8 mouse cellular contexts compared by ENCODE assay signal in the genomic region with DNA sequence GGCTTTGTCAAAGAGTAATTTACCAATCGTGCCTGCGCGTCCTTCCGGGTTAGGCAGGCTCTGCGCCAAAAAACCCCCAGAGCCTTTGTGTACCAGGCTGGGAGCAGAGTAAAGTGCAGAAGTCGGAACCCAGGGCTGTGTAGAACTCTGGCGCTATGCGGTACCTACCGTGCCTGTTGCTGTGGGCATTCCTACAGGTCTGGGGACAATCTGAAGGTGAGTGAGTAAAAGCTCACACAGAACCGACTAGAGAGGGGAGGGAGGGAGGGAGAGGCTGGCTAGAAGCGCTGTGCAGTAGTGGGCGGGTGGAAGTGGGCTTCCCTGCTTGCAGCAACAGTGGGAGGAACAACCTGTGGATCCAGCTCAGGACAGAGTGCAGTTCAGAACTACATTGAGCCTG. TPM values are rescaled to one million over a fixed set of nuclear protein-coding genes. Genes with fewer than 3 reads are reported as not detected.
DNase-seq lines count a peak whose midpoint lies in the region; ATAC-seq and TF ChIP-seq lines count a peak whose summit lies in the region.

No protein-coding gene starts in this region.

- TF ChIP-seq POLR2A in brain, embryonic 14.5 days (IDR thresholded peaks at IDR 0.05; ENCODE audit: borderline replicate concordance, extremely low read depth, insufficient read depth, insufficient read length, poor library complexity, severe bottlenecking), result no peak

- no peak for DNase-seq in heart, adult 18-20 months
- DNase-seq in brain, embryonic 14.5 days (ENCODE audit: low read depth), result peak; percentile 48
- DNase-seq in hindbrain, embryonic 14.5 days (ENCODE audit: low spot score), result no peak
- DNase-seq in lung, postnatal 4 days, result peak; percentile 16 to 41
- DNase-seq in stomach, postnatal 0 days (ENCODE audit: low spot score), result peak; percentile 23
- DNase-seq in right cerebral cortex, postnatal 4 days, result no peak
- DNase-seq in natural killer cell, adult 2 months (ENCODE audit: low spot score in 2 of 2), result no peak

- no peaks in the 10 kb centered on the region for H3K36me3 ChIP-seq in heart, embryonic 11.5 days (ENCODE audit: control insufficient read depth, insufficient read depth, low read length)
- no peaks in the 10 kb centered on the region for H3K36me3 ChIP-seq in hindbrain, embryonic 14.5 days (replicated peaks; ENCODE audit: control insufficient read depth, insufficient read depth)
- H3K36me3 ChIP-seq in stomach, postnatal 0 days (ENCODE audit: control insufficient read depth, insufficient read depth, low read length), result no peaks in the 10 kb centered on the region

- peak overlapping the region; percentile 39 for H3K4me3 ChIP-seq in heart, embryonic 11.5 days (ENCODE audit: low read depth, low read length)
- peak overlapping the region; percentile 23 for H3K4me3 ChIP-seq in hindbrain, embryonic 14.5 days (replicated peaks; ENCODE audit: low read length)
- H3K4me3 ChIP-seq in stomach, postnatal 0 days (ENCODE audit: low read depth, low read length), result peak overlapping the region; percentile 28

- peak overlapping the region; percentile 56 for H3K4me2 ChIP-seq in heart, embryonic 11.5 days
- peak overlapping the region; percentile 50 for H3K4me2 ChIP-seq in hindbrain, embryonic 14.5 days (replicated peaks)
- peak overlapping the region; percentile 54 for H3K4me2 ChIP-seq in stomach, postnatal 0 days (replicated peaks; ENCODE audit: low read depth)

- H3K9me3 ChIP-seq in heart, embryonic 11.5 days (replicated peaks; ENCODE audit: control insufficient read depth, low read length), result no peaks in the 10 kb centered on the region
- H3K9me3 ChIP-seq in hindbrain, embryonic 14.5 days (ENCODE audit: control insufficient read depth, low read length), result no peaks in the 10 kb centered on the region
- no peaks in the 10 kb centered on the region for H3K9me3 ChIP-seq in stomach, postnatal 0 days (ENCODE audit: control insufficient read depth, low read length)

- H3K4me1 ChIP-seq in heart, embryonic 11.5 days (ENCODE audit: control insufficient read depth, insufficient read depth, low read length), result no peaks in the 10 kb centered on the region
- H3K4me1 ChIP-seq in hindbrain, embryonic 14.5 days (replicated peaks; ENCODE audit: control insufficient read depth, insufficient read depth, low read length), result no peaks in the 10 kb centered on the region
- H3K4me1 ChIP-seq in stomach, postnatal 0 days (replicated peaks; ENCODE audit: control insufficient read depth, insufficient read depth), result no peaks in the 10 kb centered on the region

- ATAC-seq in heart, embryonic 11.5 days (replicated peaks; ENCODE audit: insufficient number of reproducible peaks, low FRiP score, low TSS enrichment), result no peak
- 0 out of 2 replicates have a peak, but pooled peaks have one; percentile 21 for ATAC-seq in hindbrain, embryonic 14.5 days (ENCODE audit: low FRiP score)
- peak; percentile 56 for ATAC-seq in stomach, postnatal 0 days (ENCODE audit: low FRiP score, low TSS enrichment)

- WGBS in heart, embryonic 11.5 days (ENCODE audit: insufficient replicate concordance), result 34% methylated on average over 12 of the region's 12 CpGs
- WGBS in hindbrain, embryonic 14.5 days, result 11% methylated on average over 12 of the region's 12 CpGs
- 16% methylated on average over 12 of the region's 12 CpGs for WGBS in stomach, postnatal 0 days

- no peaks in the 10 kb centered on the region for H3K27me3 ChIP-seq in heart, embryonic 11.5 days (ENCODE audit: control insufficient read depth, insufficient read depth, low read length)
- no peaks in the 10 kb centered on the region for H3K27me3 ChIP-seq in hindbrain, embryonic 14.5 days (ENCODE audit: control insufficient read depth, insufficient read depth, low read length)
- H3K27me3 ChIP-seq in stomach, postnatal 0 days (ENCODE audit: control insufficient read depth, insufficient read depth, low read length), result no peaks in the 10 kb centered on the region

- no peak for TF ChIP-seq CTCF in brain, embryonic 14.5 days (IDR thresholded peaks at IDR 0.05; ENCODE audit: borderline replicate concordance, extremely low read depth, insufficient read depth, insufficient read length)
- no peak for TF ChIP-seq CTCF in stomach, postnatal 0 days (IDR thresholded peaks at IDR 0.05; ENCODE audit: low read depth)

- H3K27ac ChIP-seq in heart, embryonic 11.5 days (ENCODE audit: low read depth, low read length), result no peak overlapping the region
- H3K27ac ChIP-seq in hindbrain, embryonic 14.5 days, result no peak overlapping the region
- no peak overlapping the region for H3K27ac ChIP-seq in stomach, postnatal 0 days (replicated peaks)

- TF ChIP-seq EP300 in stomach, postnatal 0 days (optimal IDR thresholded peaks at IDR 0.05), result no peak

- H3K9ac ChIP-seq in heart, embryonic 11.5 days (ENCODE audit: low read depth, low read length), result peak overlapping the region; percentile 68
- H3K9ac ChIP-seq in hindbrain, embryonic 14.5 days, result peak overlapping the region; percentile 40
- H3K9ac ChIP-seq in stomach, postnatal 0 days (ENCODE audit: low read length), result peak overlapping the region; percentile 45; the same call in 1 of the 2 replicates

RNA-seq across cellular contexts. Expression of gene Cd1d1, which starts 12.8 kb away (rescaled TPM):
- 33.4 and 40.1 TPM in 2 replicates for polyA plus RNA-seq in heart, embryonic 11.5 days (2014; fragmentation: Nextera tagmentation; extraction: Ambion mirVana)
- 1 to 10 TPM; 4.5 to 6.6 TPM for total RNA-seq in heart, adult 18-20 months (2021)
- 47.8 and 78.6 TPM in 2 replicates for polyA plus RNA-seq in brain, embryonic 14.5 days (2012; rRNA removed)
- polyA plus RNA-seq in hindbrain, embryonic 14.5 days (2014; fragmentation: Nextera tagmentation; extraction: Ambion mirVana), result 38.4 and 43.8 TPM in 2 replicates
- 10.7 and 12.1 TPM in 2 replicates for polyA plus RNA-seq in stomach, postnatal 0 days (2015; fragmentation: Nextera tagmentation; extraction: Ambion mirVana)

Comparison
In these comparisons a context has a peak if more than half of its experiments do, and no peak if none do; other contexts are left out.
1. DNase-seq: peak in brain, embryonic 14.5 days (single experiment), lung, postnatal 4 days (2 of 2) and stomach, postnatal 0 days (single experiment); none in heart, adult 18-20 months (0 of 2), hindbrain, embryonic 14.5 days (single experiment), right cerebral cortex, postnatal 4 days (single experiment) and natural killer cell, adult 2 months (0 of 2).
2. Peak in every context shown above with its lines, with median percentiles within 50 percentile points of each other: H3K4me2 ChIP-seq, H3K4me3 ChIP-seq and H3K9ac ChIP-seq.